Mouse (Mus musculus): ENCODE measurements around the gene Rbms3.

Rbms3 gene

DNA sequence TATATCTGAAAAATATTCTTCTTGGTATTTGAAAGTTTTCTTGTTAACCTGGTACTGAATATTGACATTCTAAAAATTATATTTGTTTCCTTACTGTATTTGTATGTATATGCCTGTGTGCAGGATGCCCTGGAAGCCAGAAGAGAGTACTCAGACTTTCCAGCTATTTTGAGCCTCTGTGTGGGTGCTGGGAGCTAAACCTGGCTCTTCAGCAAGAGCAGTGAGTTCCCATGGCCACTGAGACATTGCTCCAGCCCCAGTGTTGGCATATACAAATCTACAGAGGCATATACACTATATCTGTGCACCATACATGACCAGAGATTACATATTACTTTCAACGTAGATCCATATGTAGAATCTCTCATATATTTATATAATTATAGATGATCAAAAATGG is 581.1 kb downstream of the Rbms3 start:
- no peak for DNase-seq (ENCODE audit: low read depth)

DNA sequence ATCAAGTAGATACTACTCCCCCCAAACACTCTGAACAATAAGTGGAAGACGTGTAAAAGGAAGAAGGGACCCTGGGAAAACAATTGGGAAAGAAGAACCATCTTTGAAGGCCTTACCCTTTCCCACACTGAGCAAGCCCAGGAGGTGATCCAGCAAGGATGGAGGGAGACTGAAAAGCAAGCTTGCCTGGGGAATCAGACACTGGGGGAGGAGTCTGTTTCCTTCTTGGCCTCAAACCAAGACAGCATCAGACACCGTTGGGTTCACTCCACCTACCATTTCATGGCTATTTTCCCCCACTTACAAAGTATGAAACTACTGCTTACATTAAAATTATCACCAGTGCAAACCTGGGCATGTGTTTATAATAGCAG is 587.7 kb downstream of the Rbms3 start:
- no peak for DNase-seq (ENCODE audit: low read depth)

GRCm38 (mm10) chr9:117041291-117041992 is 588.3 kb downstream of the Rbms3 start:
- DNase-seq (ENCODE audit: low read depth), result no peak

DNA sequence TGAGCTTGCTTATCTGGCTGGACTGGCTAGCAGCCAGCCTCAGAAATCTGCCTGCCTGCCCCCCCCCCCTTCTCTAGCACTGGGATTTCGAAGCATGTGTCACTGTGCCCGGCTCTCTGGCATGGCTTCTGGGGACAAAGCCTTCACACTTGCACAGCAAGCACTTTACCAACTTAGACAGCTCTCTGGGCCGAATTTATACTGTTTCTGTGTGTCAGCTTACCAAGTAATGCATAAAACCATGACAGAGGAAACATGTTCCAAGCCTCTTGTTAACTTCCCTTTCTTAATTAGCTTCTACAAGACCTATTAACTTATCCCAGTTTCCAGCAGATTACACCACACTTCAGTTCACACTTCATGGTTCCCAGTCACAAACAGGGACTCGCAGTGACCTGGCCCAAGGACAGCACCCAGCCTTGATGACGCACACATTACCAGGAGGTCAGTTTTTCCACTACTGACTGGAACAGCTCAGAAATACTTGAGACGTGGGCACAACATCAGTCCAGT is 589.7 kb downstream of the Rbms3 start:
- no peak for DNase-seq (ENCODE audit: low read depth)

DNA sequence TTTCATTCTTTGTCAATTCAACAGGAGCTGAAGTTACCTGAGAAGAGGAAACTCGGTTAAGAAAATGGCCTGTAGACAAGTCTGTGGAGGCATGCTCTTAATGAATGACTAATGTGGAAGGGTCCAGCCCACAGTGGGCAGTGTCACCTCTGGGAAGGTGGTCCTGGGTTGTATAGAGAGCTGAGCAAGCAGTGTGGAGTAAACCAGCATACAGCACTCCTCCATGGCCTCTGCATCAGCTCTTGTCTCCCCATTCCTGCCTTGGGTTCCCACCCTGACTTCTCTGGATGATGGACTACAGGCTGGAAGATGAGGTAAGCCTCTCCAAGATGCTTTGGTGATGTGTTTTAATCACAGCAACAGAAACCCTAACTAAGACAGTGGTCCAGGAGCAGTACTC is 597.0 kb downstream of the Rbms3 start:
- DNase-seq (ENCODE audit: low read depth), result no peak

- no peak for DNase-seq (ENCODE audit: low read depth)
Measured at GRCm38 (mm10) chr9:117031237-117031636, 598.5 kb downstream of the Rbms3 start.

DNA sequence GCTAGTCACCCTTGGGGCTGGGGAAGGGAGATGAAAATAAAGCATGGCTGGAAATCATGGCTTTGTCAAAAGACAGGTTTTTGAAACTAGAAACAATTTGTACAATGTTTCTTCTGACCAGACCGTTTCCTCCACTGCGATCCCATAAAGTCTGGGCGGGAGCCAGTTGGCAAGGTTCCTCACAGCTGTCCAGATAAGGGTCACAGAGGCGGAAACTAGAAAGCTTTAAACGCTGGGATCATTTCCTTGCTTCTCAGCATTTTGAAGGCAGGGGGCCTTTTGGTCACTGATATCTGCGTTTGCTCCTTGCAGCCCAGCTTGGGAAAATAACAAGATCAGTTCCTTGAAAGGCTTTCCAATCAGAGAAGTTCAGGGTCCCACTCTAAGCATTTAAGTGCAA is 598.9 kb downstream of the Rbms3 start:
- no peak for DNase-seq (ENCODE audit: low read depth)

GRCm38 (mm10) chr9:117029953-117030352 is 599.8 kb downstream of the Rbms3 start:
- DNase-seq (ENCODE audit: low read depth), result no peak

- no peak for DNase-seq (ENCODE audit: low read depth)
Measured at GRCm38 (mm10) chr9:117028586-117028985, 601.1 kb downstream of the Rbms3 start.

DNA sequence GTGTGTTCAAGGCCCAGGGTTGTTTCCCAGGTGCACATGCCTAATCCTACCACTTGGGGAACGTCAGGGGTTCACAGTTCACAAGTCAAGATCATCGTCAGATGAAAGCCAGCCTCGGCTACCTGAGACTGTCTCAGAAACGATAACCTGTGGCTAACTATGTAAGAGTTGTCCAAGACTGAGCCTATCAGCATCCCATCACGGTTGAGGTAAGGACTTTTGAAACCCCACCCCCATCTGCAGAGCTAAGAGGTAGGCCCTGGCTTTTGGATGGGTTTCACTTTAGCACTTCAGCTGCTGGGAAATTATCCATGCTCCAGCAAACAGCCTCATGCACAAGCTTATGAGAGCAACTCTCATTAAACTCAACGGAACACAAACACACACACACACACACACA is 607.6 kb downstream of the Rbms3 start:
- DNase-seq (ENCODE audit: low read depth), result no peak

- no peak for DNase-seq (ENCODE audit: low read depth)
Measured at GRCm38 (mm10) chr9:117021506-117021905, 608.2 kb downstream of the Rbms3 start.

DNA sequence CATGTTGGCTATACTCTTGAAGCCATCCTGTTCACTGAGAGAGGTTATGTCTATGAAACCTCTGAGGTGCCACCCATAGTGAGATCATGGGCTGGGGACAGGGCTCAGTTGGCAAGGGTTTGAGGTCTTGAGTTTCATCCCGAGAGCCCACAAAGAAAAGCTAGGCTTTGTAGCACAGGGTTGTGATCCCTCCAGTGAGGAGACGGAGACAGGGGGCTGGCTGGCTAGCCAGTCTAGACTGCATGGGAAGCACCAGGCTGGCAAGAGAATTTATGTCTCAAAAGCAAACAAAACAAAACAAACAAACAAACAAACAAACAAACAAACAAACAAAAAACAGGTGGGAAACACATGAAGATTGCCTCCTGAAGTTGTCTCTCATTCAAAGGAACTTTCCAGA is 609.5 kb downstream of the Rbms3 start:
- DNase-seq (ENCODE audit: low read depth), result no peak

DNA sequence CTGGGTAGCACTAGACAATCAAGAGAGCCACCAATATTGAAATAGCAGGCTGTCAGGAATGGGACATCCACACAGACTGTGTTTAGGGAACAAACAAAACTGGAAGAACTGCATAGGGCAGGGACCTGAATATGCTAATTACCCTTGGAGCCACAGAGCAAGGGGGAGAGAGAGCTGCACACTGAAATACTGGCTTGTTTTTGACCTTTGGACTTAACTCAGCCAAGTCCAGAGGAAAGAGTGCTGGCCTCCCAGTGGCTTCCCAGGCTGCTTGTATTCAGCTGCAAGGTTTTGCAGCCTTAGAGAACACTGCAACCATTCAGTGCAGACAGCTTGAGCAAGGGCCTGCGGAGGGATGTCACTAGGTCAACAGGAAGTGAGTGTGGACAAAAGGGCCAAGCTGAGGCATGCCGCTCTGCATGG is 611.0 kb downstream of the Rbms3 start:
- DNase-seq (ENCODE audit: low read depth), result no peak

DNA sequence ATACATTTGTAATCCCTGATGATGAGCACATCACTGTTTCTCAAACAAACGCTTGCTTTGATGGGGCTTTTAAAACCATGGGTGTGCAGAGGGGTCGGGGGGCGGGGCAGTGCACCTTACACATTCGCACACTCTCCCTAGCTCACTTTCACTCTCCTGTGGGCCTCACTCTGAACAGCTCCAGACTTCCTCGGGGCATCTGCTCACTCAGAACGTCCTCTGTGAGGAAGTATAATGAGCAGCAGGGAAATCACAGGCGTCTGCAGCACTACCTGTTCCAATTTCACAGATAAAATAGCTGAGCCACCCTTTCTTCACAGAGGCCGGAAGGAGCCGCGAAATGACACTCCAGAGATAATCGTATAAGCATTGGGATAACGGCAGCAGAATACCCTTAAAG is 611.4 kb downstream of the Rbms3 start:
- no peak for DNase-seq (ENCODE audit: low read depth)

DNA sequence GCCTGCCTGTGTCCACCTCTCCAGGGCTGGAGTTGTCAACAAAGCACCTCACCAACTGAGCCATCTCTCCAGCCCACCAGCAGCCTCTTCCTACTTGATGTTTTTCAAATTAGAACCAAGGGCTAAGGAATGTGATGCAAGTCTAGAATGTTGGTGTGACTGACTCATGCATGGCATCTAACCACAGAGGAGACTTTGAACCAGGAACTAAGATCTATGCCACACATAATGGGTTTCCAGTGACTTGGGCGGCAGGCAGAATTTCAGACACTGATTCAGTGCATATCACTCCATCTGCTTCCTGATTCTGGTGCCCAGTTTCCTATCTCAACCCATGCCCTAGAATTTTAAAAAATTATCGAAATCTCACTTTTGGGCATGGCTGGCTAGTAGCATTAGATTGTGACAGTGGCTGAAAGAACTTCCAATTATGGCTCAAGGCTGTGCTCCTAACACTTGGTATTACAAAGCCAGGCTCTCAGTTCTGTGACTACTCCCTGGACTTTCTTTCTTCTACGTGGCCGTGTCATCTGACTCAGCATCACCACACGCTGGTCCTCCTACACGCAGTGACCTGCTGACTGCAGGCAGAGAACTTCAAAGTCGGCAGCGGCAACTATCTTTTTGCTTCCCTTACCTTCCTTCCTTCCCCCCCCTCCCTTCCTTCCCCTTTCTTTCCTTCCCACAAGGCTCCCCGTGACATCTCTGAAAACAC is 613.0 kb downstream of the Rbms3 start:
- DNase-seq (ENCODE audit: low read depth), result no peak

GRCm38 (mm10) chr9:117013386-117013785 is 616.3 kb downstream of the Rbms3 start:
- no peak for DNase-seq (ENCODE audit: low read depth)

- DNase-seq (ENCODE audit: low read depth), result no peak
Measured at GRCm38 (mm10) chr9:117010801-117011200, 618.9 kb downstream of the Rbms3 start.

GRCm38 (mm10) chr9:117008194-117008593 is 621.5 kb downstream of the Rbms3 start:
- no peak for DNase-seq (ENCODE audit: low read depth)

GRCm38 (mm10) chr9:117002083-117002482 is 627.6 kb downstream of the Rbms3 start:
- DNase-seq (ENCODE audit: low read depth), result no peak

DNA sequence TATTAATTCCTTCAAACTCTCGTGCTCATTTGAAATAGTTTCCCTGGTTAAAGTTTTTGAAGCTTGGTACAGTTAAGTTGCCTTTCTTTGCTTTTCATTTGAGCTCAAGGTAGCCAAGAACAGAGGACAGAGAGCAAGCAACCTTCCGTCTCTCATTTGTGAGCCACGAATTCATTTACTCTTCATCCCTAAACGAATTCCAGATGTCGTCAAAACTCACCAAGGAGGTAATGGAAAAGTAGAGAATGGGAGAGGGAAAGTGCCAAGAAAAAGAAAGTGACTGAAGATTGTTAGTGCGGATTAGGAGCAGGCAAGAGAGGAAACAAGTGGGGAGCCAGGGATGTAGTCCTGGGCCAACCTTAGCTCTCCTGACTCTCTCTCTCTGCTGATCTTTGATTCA is 630.5 kb downstream of the Rbms3 start:
- DNase-seq (ENCODE audit: low read depth), result no peak

GRCm38 (mm10) chr9:116990321-116990720 is 639.4 kb downstream of the Rbms3 start:
- no peak for DNase-seq (ENCODE audit: low read depth)

DNA sequence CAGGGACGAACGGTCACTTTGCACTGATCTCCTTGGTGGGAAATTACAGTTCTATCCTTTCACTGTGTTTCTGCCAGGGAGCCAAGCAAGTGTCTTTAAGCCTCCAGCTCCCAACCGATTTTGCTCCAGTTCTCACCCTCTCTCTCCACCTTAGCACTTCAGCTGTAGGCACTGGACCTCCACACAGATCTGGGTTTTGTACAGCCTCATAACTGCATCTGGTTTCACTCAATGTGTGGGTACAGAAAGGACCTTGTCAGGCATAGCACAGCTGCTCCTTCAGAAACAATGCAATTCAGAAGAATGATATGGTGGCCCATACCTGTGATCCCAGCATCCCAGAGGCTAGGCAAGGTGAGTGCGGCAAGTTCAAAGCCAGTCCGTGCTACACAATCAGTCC is 648.9 kb downstream of the Rbms3 start:
- no peak for DNase-seq (ENCODE audit: low read depth)

DNA sequence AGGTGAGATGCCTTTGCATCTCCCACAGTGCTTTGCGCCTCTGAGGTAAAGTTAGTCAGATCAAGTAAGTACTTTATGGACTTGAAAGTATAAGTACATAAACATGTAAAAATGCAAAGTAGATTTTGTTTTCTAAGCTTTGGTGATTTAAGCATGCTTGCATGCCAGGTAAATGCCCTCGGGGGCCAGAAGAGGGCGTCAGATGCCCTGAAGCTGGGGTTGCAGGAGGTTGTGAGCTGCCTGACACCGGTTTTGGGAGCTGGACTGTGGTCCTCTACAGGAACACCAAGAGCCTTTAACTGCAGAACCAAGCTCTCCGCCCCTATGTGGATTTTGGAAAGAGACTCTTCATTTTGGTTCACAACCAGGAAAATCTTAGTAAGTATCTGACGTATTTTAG is 652.3 kb downstream of the Rbms3 start:
- DNase-seq (ENCODE audit: low read depth), result no peak
